Mouse (Mus musculus) bone marrow macrophage, adult 2 months (primary cell): ENCODE measurements around the gene Dapl1.

ENCODE experiments used
- CTCF ChIP-seq: IDR thresholded peaks from 2 replicates; pipeline ENCODE4 v1.5.1; 2012; ENCODE audit warnings: low read depth, mild to moderate bottlenecking, low read length, moderate library complexity
- POLR2A ChIP-seq: IDR thresholded peaks from 2 replicates; pipeline ENCODE4 v1.6.1; 2012; ENCODE audit warnings: mild to moderate bottlenecking, low read depth, low read length, borderline replicate concordance

DNA sequence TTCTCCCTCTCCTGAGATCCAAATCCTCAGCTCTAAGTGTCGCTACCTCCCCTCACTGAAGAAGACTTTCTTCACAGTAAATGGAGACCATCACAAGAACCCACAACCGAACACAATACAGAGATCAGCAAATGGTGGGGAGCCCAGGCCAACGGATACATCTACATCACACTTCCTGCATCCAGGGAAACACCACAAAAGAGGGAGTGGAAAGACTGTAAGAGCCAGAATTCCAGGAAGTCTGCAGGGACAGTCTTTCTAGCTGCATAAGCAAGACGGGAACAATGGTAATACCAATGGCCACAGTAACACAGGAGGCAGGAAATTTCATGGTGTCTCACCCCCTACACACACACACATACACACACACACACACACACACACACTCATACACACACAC is 55.3 kb downstream of the Dapl1 start:
- TF ChIP-seq POLR2A (no peak), CTCF (no peak)
